Mouse (Mus musculus) lung, postnatal 4 days (tissue): ENCODE measurements around the gene Gm11985.
"Not testable (repeated sequence)": the region's sequence is repeated elsewhere in the genome, so short reads cannot be mapped to it uniquely, and the experiment has no call there.

Experiments
- DNase-seq, 2 experiments: peaks; one replicate each; pipeline ENCODE4 v3.0.0; 2021

Gm11985 gene

GRCm38 (mm10) chr11:7188469-7188868 is at the start of gene Gm11985:
Gene Gm11985, minus strand, starts transcription at chr11:7188569.
- DNase-seq, result no peak

GRCm38 (mm10) chr11:7237712-7238111 is 49.3 kb upstream of the Gm11985 start:
- no peak for DNase-seq

GRCm38 (mm10) chr11:7236751-7237150 is 48.4 kb upstream of the Gm11985 start:
- no peak for DNase-seq

- no peak for DNase-seq
Measured at GRCm38 (mm10) chr11:7234981-7235609, 46.7 kb upstream of the Gm11985 start.

GRCm38 (mm10) chr11:7234436-7234835 is 46.1 kb upstream of the Gm11985 start:
- no peak for DNase-seq

GRCm38 (mm10) chr11:7233333-7233732 is 45.0 kb upstream of the Gm11985 start:
- no peak for DNase-seq

GRCm38 (mm10) chr11:7231958-7232357 is 43.6 kb upstream of the Gm11985 start:
- DNase-seq, result no peak

GRCm38 (mm10) chr11:7230000-7230399 is 41.6 kb upstream of the Gm11985 start:
- DNase-seq, result no peak

GRCm38 (mm10) chr11:7228107-7228506 is 39.7 kb upstream of the Gm11985 start:
- DNase-seq, result no peak

GRCm38 (mm10) chr11:7226810-7227550 is 38.6 kb upstream of the Gm11985 start:
- DNase-seq, result peak in 1 of 2 experiments; percentile 39

GRCm38 (mm10) chr11:7226200-7226599 is 37.8 kb upstream of the Gm11985 start:
- no peak for DNase-seq

- DNase-seq, result not testable (repeated sequence)
Measured at GRCm38 (mm10) chr11:7221826-7222225, 33.5 kb upstream of the Gm11985 start.

GRCm38 (mm10) chr11:7215703-7216102 is 27.3 kb upstream of the Gm11985 start:
- peak; percentile 65 to 66 for DNase-seq

- DNase-seq, result peak; percentile 33 to 62
Measured at GRCm38 (mm10) chr11:7214761-7215160, 26.4 kb upstream of the Gm11985 start.

GRCm38 (mm10) chr11:7214342-7214660 is 25.9 kb upstream of the Gm11985 start:
- no peak for DNase-seq

- DNase-seq, result peak; percentile 43 to 74
Measured at GRCm38 (mm10) chr11:7213501-7214341, 25.4 kb upstream of the Gm11985 start, which contains the start of gene Igfbp3. Gene Igfbp3, minus strand, starts transcription at chr11:7213923.

GRCm38 (mm10) chr11:7213161-7213500 is 24.8 kb upstream of the Gm11985 start:
- no peak for DNase-seq

GRCm38 (mm10) chr11:7212126-7212798 is 23.9 kb upstream of the Gm11985 start:
- DNase-seq, result no peak

GRCm38 (mm10) chr11:7211211-7211610 is 22.8 kb upstream of the Gm11985 start:
- DNase-seq, result peak; percentile 15 to 41

- DNase-seq, result peak; percentile 80 to 82
Measured at GRCm38 (mm10) chr11:7210343-7210742, 22.0 kb upstream of the Gm11985 start.

GRCm38 (mm10) chr11:7203846-7204245 is 15.5 kb upstream of the Gm11985 start:
- DNase-seq, result no peak

- no peak for DNase-seq
Measured at GRCm38 (mm10) chr11:7202206-7202605, 13.8 kb upstream of the Gm11985 start.

- no peak for DNase-seq
Measured at GRCm38 (mm10) chr11:7200393-7200783, 12.0 kb upstream of the Gm11985 start.
